Mouse (Mus musculus): ENCODE data around the gene Timd2.

GRCm38 (mm10) chr11:46665599-46666522, 41.0 kb downstream of the Timd2 start:
- no peak for TF ChIP-seq CTCF (IDR thresholded peaks at IDR 0.05; ENCODE audit: borderline replicate concordance, control insufficient read depth, extremely low read depth, insufficient read depth, low read length, poor library complexity)
- no peak for TF ChIP-seq POLR2A (IDR thresholded peaks at IDR 0.05; ENCODE audit: control insufficient read depth, extremely low read depth, insufficient read depth, low read length, poor library complexity)
